Mouse (Mus musculus) cerebellum, adult (tissue): ENCODE data around the gene Nat8f6.
"Not testable (repeated sequence)": the region's sequence is repeated elsewhere in the genome, so short reads cannot be mapped to it uniquely, and the experiment has no call there.

Experiments
- ATAC-seq: cut with Nextera tagmentation; 2 replicates; pipeline ENCODE4 v1.9.2; 2017; ENCODE audit warnings: mild to moderate bottlenecking, moderate library complexity, mixed read lengths; ENCODE audit not compliant: insufficient number of reproducible peaks, low FRiP score, low TSS enrichment

Nat8f6 gene

GRCm38 (mm10) chr6:85836827-85837226, 16.1 kb upstream of the Nat8f6 start:
- ATAC-seq, result not testable (repeated sequence)

- ATAC-seq, result not testable (repeated sequence)
Observed at GRCm38 (mm10) chr6:85836098-85836497, 15.3 kb upstream of the Nat8f6 start.

- ATAC-seq, result peak; percentile 67; the same call in 1 of the 2 replicates
Observed at GRCm38 (mm10) chr6:85835104-85835503, 14.3 kb upstream of the Nat8f6 start.

GRCm38 (mm10) chr6:85834504-85835100, 13.8 kb upstream of the Nat8f6 start:
- peak; percentile 78 for ATAC-seq

GRCm38 (mm10) chr6:85831796-85832321, 11.1 kb upstream of the Nat8f6 start, which contains the start of gene Nat8:
TSS of gene Nat8 (minus strand) at chr6:85832082.
- ATAC-seq, result no peak

- ATAC-seq, result no peak
Observed at GRCm38 (mm10) chr6:85829462-85829861, 8.7 kb upstream of the Nat8f6 start.

GRCm38 (mm10) chr6:85825886-85826285, 5.1 kb upstream of the Nat8f6 start:
- ATAC-seq, result no peak

GRCm38 (mm10) chr6:85823382-85824090, 2.8 kb upstream of the Nat8f6 start:
- ATAC-seq, result no peak

- no peak for ATAC-seq
Observed at GRCm38 (mm10) chr6:85822286-85822685, 1.5 kb upstream of the Nat8f6 start.

GRCm38 (mm10) chr6:85818338-85818737, 2.4 kb downstream of the Nat8f6 start:
- no peak for ATAC-seq

GRCm38 (mm10) chr6:85813339-85813738, 7.4 kb downstream of the Nat8f6 start:
- no peak for ATAC-seq

- ATAC-seq, result peak; percentile 51; the same call in 1 of the 2 replicates
Observed at GRCm38 (mm10) chr6:85810942-85811537, 9.7 kb downstream of the Nat8f6 start.

- peak; percentile 80 for ATAC-seq
Observed at GRCm38 (mm10) chr6:85810514-85810913, 10.2 kb downstream of the Nat8f6 start.

GRCm38 (mm10) chr6:85809784-85810183, 11.0 kb downstream of the Nat8f6 start:
- ATAC-seq, result not testable (repeated sequence)

- not testable (repeated sequence) for ATAC-seq
Observed at GRCm38 (mm10) chr6:85803180-85803579, 17.6 kb downstream of the Nat8f6 start.

GRCm38 (mm10) chr6:85765532-85765931, 55.2 kb downstream of the Nat8f6 start, which contains the start of gene Nat8f3:
TSS of gene Nat8f3 (minus strand) at chr6:85765754.
- not testable (repeated sequence) for ATAC-seq

- peak; percentile 78 for ATAC-seq
Observed at GRCm38 (mm10) chr6:85763127-85764070, 57.4 kb downstream of the Nat8f6 start.

- peak; percentile 19; the same call in 1 of the 2 replicates for ATAC-seq
Observed at GRCm38 (mm10) chr6:85762678-85763077, 58.1 kb downstream of the Nat8f6 start.
